In genomic region chr8:125203016-125203415, GRCm38 (mm10) we compare ENCODE assay signal across 15 mouse cellular contexts.
"Had no signal": no experiment of that assay in that cellular context is flagged by ENCODE, and none has a peak within 500 bp of the region (broad histone marks: within the 10 kb centered on the region; RNA-seq: fewer than 3 reads in every experiment).

No protein-coding gene starts in this region.

- H3K27ac ChIP-seq: limb, embryonic 12.5 days; liver, embryonic 13.5 days; lung, embryonic 15.5 days; macrophage; midbrain, embryonic 12.5 days; stomach, postnatal 0 days had no signal

- H3K4me3 ChIP-seq: limb, embryonic 12.5 days; liver, embryonic 13.5 days; lung, embryonic 15.5 days; megakaryocyte, embryonic 14.5 days; midbrain, embryonic 12.5 days had no signal

- H3K9me3 ChIP-seq: limb, embryonic 12.5 days; liver, embryonic 13.5 days; lung, embryonic 15.5 days; megakaryocyte, embryonic 14.5 days; midbrain, embryonic 12.5 days had no signal

- ATAC-seq: liver, postnatal 0 days; midbrain, embryonic 16.5 days had no signal

- H3K9ac ChIP-seq: limb, embryonic 12.5 days; liver, embryonic 13.5 days; liver, postnatal 0 days; lung, embryonic 15.5 days; midbrain, embryonic 12.5 days had no signal

- DNase-seq: layer of hippocampus, postnatal 36 days; liver; liver, embryonic 13.5 days; liver, postnatal 0 days; lung, postnatal 14 days; right cerebral cortex, adult 18-20 months; right cerebral cortex, postnatal 25 days; thymus, postnatal 4 days had no signal

- H3K36me3 ChIP-seq: limb, embryonic 12.5 days; liver, embryonic 13.5 days; lung, embryonic 15.5 days; midbrain, embryonic 12.5 days had no signal

- H3K4me2 ChIP-seq: limb, embryonic 12.5 days; liver, embryonic 13.5 days; lung, embryonic 15.5 days; midbrain, embryonic 12.5 days had no signal

- H3K27me3 ChIP-seq: liver, embryonic 13.5 days; lung, embryonic 15.5 days had no signal

- H3K4me1 ChIP-seq: megakaryocyte, embryonic 14.5 days had no signal
